Comparison of ENCODE assay signal across 39 mouse cellular contexts in the genomic region with DNA sequence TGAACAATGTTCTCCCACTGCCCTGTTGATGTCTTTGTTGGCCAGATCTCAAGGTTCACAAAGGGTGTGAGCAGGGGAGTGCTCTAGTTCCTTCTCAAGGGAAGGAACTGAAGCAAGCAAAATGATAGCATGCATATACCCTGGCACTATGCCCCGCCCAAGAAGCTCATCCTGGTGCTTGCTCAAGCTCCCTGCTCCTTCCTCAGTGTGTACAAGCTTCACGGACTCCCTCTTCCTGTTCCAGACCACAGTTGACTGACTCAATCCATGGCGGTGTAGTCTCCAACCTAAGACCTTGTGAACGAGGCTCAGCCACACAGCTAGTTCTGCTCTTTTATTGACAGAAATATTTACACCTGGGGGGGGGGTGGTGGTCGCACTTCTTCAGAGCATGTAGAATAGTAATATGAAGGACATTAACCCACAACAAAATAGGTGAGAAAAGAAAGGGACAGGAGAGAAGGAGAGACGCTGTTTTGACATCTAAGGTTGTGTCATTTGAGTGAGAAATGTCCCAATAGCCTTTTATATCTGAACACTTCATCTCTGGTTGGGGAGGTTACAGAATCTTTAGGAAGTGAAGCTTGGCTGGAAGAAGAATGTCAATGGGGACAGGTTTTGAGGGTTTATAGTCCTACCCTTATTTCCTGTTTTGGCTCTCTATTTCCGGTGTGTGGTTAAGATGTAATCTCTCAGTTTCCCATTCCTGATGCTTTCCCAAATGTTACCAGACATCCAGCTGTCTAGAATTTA. TPM values are rescaled to one million over a fixed set of nuclear protein-coding genes. Genes with fewer than 3 reads are reported as not detected.
DNase-seq lines count a peak whose midpoint lies in the region; ATAC-seq lines count a peak whose summit lies in the region.
"Had no signal": no experiment of that assay in that cellular context is flagged by ENCODE, and none has a peak within 500 bp of the region (broad histone marks: within the 10 kb centered on the region; RNA-seq: fewer than 3 reads in every experiment).

No protein-coding gene starts in this region.

- no peaks in the 10 kb centered on the region for H3K9me3 ChIP-seq in liver, embryonic 16.5 days (replicated peaks; ENCODE audit: control insufficient read depth, low read length)
- H3K9me3 ChIP-seq in forebrain, embryonic 14.5 days (replicated peaks; ENCODE audit: control insufficient read depth, low read length) = no peaks in the 10 kb centered on the region
- H3K9me3 ChIP-seq: kidney, embryonic 15.5 days; midbrain, embryonic 10.5 days; midbrain, embryonic 15.5 days had no signal

- DNase-seq in liver = no peak
- DNase-seq in c-Kit-positive CD71-negative TER-119-negative erythroid progenitor cells, embryonic 14.5 days (ENCODE audit: low read depth) = peak; percentile 10
- peak; percentile 2 for DNase-seq in skeletal muscle tissue, adult 2 months (ENCODE audit: low read depth, low spot score)
- DNase-seq in thymus, postnatal 4 days = no peak
- no peak for DNase-seq in forebrain, embryonic 14.5 days (ENCODE audit: low spot score)
- DNase-seq: adrenal gland, postnatal 36 days; B cell, adult 2 months; cerebellum, adult 8-10 months; cerebellum, postnatal 25 days; gastrocnemius, adult 2 months; gastrocnemius, postnatal 36 days; heart, postnatal 4 days; kidney, adult 11 months; kidney, postnatal 25 days; lung, embryonic 14.5 days; right cerebral cortex, adult 18-20 months; right cerebral cortex, postnatal 4 days; thymus, adult 2 months; thymus, postnatal 36 days had no signal

- no peak overlapping the region for H3K27ac ChIP-seq in liver, embryonic 16.5 days (ENCODE audit: low read length)
- no peak overlapping the region for H3K27ac ChIP-seq in forebrain, embryonic 14.5 days (ENCODE audit: low read depth, low read length)
- H3K27ac ChIP-seq: gastrocnemius, adult 2 months; hindbrain, embryonic 14.5 days; kidney, embryonic 15.5 days; macrophage; midbrain, embryonic 10.5 days; midbrain, embryonic 15.5 days had no signal

- no peak overlapping the region for H3K9ac ChIP-seq in liver, embryonic 16.5 days (ENCODE audit: low read depth, low read length)
- no peak overlapping the region for H3K9ac ChIP-seq in forebrain, embryonic 14.5 days (ENCODE audit: low read length)
- H3K9ac ChIP-seq: hindbrain, embryonic 14.5 days; kidney, embryonic 15.5 days; lung, embryonic 14.5 days; midbrain, embryonic 15.5 days had no signal

- 0 out of 2 replicates have a peak, but pooled peaks have one; percentile 45 for ATAC-seq in liver, embryonic 16.5 days (ENCODE audit: low read depth)
- peak; percentile 63 to 87; a peak in 2 of 4 replicates for ATAC-seq in hematopoietic stem cell, adult 5-6 weeks (replicated peaks in 1 of 2; ENCODE audit: insufficient read depth in 1 of 2, low FRiP score in 2 of 2, low TSS enrichment in 1 of 2, low read depth in 1 of 2, poor library complexity in 2 of 2, severe bottlenecking in 2 of 2)
- no peak for ATAC-seq in forebrain, embryonic 14.5 days
- ATAC-seq: forebrain, embryonic 16.5 days; midbrain, embryonic 15.5 days had no signal

- no peaks in the 10 kb centered on the region for H3K36me3 ChIP-seq in liver, embryonic 16.5 days (ENCODE audit: control insufficient read depth, insufficient read depth)
- H3K36me3 ChIP-seq in forebrain, embryonic 14.5 days (ENCODE audit: control insufficient read depth, insufficient read depth, low read length) = no peaks in the 10 kb centered on the region
- H3K36me3 ChIP-seq: kidney, embryonic 15.5 days; midbrain, embryonic 10.5 days; midbrain, embryonic 15.5 days had no signal

- no peak overlapping the region for H3K4me3 ChIP-seq in liver, embryonic 16.5 days (ENCODE audit: low read depth, low read length)
- no peak overlapping the region for H3K4me3 ChIP-seq in forebrain, embryonic 14.5 days (ENCODE audit: low read depth, low read length)
- H3K4me3 ChIP-seq: gastrocnemius, adult 2 months; kidney, embryonic 15.5 days; midbrain, embryonic 10.5 days; midbrain, embryonic 15.5 days had no signal

- no peak overlapping the region for H3K4me2 ChIP-seq in liver, embryonic 16.5 days (ENCODE audit: low read depth, low read length)
- no peak overlapping the region for H3K4me2 ChIP-seq in forebrain, embryonic 14.5 days (ENCODE audit: low read length)
- H3K4me2 ChIP-seq: heart, embryonic 11.5 days; hindbrain, embryonic 14.5 days; kidney, embryonic 15.5 days; lung, embryonic 14.5 days; midbrain, embryonic 15.5 days had no signal

- 28% methylated on average over 7 of the region's 7 CpGs for WGBS in liver, embryonic 16.5 days (ENCODE audit: insufficient replicate concordance)
- WGBS in forebrain, embryonic 14.5 days = 85% methylated on average over 7 of the region's 7 CpGs

- H3K4me1 ChIP-seq in liver, embryonic 16.5 days (ENCODE audit: control insufficient read depth, low read depth, low read length) = no peaks in the 10 kb centered on the region
- no peaks in the 10 kb centered on the region for H3K4me1 ChIP-seq in forebrain, embryonic 14.5 days (ENCODE audit: control insufficient read depth, insufficient read depth, low read length)
- H3K4me1 ChIP-seq: kidney, embryonic 15.5 days; midbrain, embryonic 10.5 days; midbrain, embryonic 15.5 days had no signal

- H3K27me3 ChIP-seq in liver, embryonic 16.5 days (ENCODE audit: control insufficient read depth, insufficient read depth, low read depth, low read length) = no peaks in the 10 kb centered on the region
- no peaks in the 10 kb centered on the region for H3K27me3 ChIP-seq in forebrain, embryonic 14.5 days (replicated peaks; ENCODE audit: control insufficient read depth, insufficient read depth, low read length)
- H3K27me3 ChIP-seq: kidney, embryonic 15.5 days; midbrain, embryonic 15.5 days had no signal

RNA-seq across cellular contexts. Expression of a gene that starts 14.9 kb away (rescaled TPM):
- not detected in 2 replicates for polyA plus RNA-seq in liver, embryonic 16.5 days (2015; fragmentation: Nextera tagmentation; extraction: Ambion mirVana)
- not detected in 2 replicates for total RNA-seq in hematopoietic stem cell, adult 5-6 weeks (2017)
- not detected in 2 replicates for polyA plus RNA-seq in forebrain, embryonic 14.5 days (2014; fragmentation: Nextera tagmentation; extraction: Ambion mirVana)
- total RNA-seq: adrenal gland, adult 18-20 months; adrenal gland, postnatal 36 days; gastrocnemius, adult 2 months; gastrocnemius, postnatal 36 days; heart, postnatal 4 days; layer of hippocampus, adult 18-20 months; layer of hippocampus, postnatal 10 days; left cerebral cortex, adult 18-20 months; left cerebral cortex, postnatal 14 days; liver, adult 2 months had no signal
- polyA plus RNA-seq: brain, embryonic 14.5 days; embryonic facial prominence, embryonic 11.5 days; forebrain, embryonic 16.5 days; heart, embryonic 11.5 days; heart, embryonic 16.5 days; hindbrain, embryonic 14.5 days; kidney, embryonic 15.5 days; limb, embryonic 11.5 days; liver, adult 2 months; lung, embryonic 14.5 days; macrophage; midbrain, embryonic 10.5 days; midbrain, embryonic 15.5 days; neural tube, embryonic 11.5 days; thymus, adult 2 months had no signal

Comparison
In these comparisons a context has a peak if more than half of its experiments do, and no peak if none do; other contexts are left out.
1. DNase-seq: peak in c-Kit-positive CD71-negative TER-119-negative erythroid progenitor cells, embryonic 14.5 days (single experiment) and skeletal muscle tissue, adult 2 months (single experiment); none in liver (single experiment), thymus, postnatal 4 days (single experiment) and forebrain, embryonic 14.5 days (single experiment).